Mouse (Mus musculus): ENCODE measurements at regions not wholly inside any gene's neighbourhood (a gene's known extent, or its start where the extent isn't known, plus 50 kb on each side); places are given as distances from the start of the nearest gene placed in this dataset.
"Not testable (repeated sequence)": the region's sequence is repeated elsewhere in the genome, so short reads cannot be mapped to it uniquely, and the experiment has no call there.

DNA sequence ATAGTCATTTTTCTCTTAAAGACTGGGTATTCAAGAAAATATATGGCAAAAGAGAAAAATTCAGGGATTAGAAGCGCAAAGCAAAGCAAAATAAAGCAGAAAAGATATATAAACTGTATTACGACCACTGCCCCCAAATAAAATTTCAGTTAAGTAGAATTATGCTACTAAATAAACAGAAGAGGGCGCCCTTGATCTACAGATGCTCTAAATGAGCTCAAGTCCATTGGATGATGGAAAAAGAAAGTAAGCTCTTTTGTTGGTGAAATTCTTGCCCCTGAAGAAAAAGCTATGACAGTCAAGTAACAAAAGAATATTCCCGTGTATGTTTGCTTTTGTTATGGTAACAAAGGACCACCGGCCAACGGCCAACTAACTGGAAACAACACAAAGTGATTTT lies 165.5 kb upstream of the Stk26 start:
- peak; percentile 5 to 48 for DNase-seq

- DNase-seq = peak; percentile 75 to 79
These were observed 182.8 kb upstream of the Stk26 start for GRCm38 (mm10) chrX:50657835-50658565.

- no peak for DNase-seq
These were observed 183.5 kb upstream of the Stk26 start for GRCm38 (mm10) chrX:50657180-50657834.

DNA sequence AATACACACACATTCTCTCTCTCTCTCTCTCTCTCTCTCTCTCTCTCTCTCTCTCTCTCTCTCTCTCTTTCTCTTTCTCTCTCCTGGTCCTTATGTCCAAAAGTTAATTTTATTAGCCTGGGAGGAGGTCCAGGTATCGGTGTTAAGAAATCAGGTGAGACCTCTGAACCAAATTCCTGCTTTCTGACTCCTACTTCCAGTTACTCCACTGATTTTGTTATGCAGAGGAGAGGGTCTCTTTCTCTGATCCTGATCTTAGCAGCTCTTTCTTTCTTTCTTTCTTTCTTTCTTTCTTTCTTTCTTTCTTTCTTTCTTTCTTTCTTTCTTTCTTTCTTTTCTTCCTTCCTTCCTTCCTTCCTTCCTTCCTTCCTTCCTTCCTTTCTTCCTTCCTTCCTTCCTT lies 185.5 kb upstream of the Stk26 start:
- DNase-seq = not testable (repeated sequence)

DNA sequence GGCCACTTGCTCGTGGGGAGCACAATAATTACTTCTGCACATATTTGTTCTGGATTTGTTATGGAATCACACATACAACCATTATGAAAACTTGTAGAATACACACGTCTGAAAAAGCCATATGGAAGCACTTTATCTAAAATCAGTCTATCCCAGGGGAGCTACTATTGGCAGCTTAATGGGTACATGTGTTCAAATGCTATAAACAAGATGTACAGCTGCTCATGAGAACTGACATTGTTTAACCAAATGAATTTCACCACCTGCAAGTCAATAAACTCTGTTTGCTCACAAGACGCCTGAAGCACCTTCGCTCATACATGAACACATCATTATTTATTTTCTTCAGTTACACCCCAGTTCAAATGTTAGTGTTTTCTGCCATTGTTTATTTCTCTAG lies 199.5 kb upstream of the Stk26 start:
- DNase-seq = no peak

- peak; percentile 31 to 50 for DNase-seq
These were observed 205.2 kb upstream of the Stk26 start for GRCm38 (mm10) chrX:50635634-50636033.

DNA sequence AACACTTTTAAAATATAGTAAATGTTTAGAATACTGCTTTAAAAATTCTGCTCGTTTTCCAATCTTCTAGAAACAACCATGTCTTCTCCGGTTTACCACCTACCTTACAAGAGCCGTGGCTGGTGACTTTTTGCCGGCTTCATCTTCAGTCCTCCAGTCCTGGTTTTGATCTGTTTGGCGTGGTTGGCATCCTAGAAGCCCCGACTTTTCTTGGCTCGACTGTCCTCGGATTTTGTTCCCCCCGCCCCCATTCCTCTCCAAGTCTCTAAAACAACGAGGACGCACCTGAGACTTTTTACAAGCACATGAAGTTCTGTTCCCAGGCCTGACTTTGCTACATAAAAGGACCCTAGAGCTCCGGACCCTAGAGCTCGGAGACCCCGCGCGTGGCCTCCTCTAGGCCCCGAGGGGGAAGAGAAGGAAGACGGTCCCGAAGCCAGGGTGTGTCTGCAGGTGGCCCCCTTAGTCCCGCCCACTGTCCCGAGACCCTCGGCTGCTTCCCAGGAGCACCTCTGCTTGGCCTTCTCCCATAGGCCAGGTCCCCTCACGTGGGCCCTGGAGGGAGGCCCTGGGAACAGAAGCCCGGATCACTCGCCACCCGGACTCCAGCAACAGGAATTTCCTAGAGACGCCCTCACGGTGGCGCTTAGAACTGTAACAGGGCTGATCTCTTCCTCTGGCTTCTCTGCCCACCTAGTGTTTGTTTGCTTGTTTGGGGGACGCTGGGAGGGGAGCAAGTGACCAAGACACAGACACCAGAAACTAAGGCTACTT lies 205.8 kb upstream of the Stk26 start:
- peak; percentile 85 to 90 for DNase-seq

DNA sequence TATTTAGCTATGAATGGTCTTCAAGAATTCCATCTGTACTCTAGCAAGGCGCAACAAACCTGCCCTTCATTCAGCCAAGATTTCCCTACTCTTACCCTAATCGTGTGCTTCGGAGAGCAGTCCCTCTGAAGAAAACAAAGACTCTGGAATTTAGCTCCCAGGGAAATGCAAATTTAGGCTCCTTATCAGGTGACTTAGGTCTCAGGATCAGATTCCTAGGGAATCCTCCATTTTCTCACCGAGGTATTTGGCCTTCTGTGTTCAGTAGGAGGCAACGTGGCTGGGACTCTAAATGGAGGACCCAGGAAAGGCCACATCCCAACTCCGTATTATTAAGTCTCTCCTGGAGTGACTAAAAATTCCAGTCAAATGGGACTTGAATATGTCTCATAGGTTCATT lies 204.2 kb upstream of the Olfr1324 start:
- no peak for DNase-seq

DNA sequence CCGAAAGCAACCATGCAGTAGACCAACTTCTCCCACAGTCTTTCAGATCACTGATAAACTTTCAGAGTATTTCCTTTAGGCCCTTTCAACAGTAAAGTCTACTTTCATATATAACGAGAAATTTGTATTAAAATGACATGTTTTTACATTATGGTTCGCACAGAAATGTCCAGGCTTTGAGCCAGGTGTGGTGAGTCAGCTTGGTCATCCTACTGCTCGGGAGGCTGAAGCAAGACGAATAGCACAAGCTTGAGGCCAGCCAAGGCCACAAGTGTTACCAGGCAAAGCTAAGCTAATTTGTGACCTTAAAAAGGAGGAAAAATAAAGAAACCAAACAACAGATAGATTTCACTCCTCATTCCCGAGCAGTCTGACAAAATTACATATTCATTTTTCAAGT lies 197.0 kb upstream of the Olfr1324 start:
- DNase-seq = no peak

DNA sequence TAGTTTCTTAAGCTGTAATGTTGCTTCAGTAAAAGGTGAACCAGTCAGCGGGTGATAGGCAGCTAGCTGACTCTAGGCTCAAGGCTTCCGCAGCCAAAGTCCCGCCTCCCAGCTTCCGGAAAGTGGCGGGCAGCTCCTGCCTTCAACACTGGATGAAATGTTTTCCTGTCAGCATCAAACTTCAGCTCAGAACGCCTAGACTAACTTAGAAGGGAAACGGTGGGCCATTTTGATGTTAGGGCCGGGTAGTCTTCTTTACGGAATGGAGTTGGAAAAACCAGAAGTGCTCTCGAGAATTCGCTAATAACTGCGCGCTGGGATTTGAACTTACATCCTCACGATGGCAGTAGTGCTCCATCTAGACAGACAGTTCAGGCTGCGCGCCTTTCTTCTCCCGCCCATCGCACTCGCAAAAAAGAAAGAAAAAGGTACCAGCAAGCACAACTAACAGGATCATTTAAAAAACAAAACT lies 194.7 kb upstream of the Olfr1324 start:
- DNase-seq = peak in 1 of 2 experiments; percentile 92

- DNase-seq = peak in 1 of 2 experiments; percentile 74
These were observed 192.6 kb upstream of the Olfr1324 start for GRCm38 (mm10) chrX:50620909-50621308.

DNA sequence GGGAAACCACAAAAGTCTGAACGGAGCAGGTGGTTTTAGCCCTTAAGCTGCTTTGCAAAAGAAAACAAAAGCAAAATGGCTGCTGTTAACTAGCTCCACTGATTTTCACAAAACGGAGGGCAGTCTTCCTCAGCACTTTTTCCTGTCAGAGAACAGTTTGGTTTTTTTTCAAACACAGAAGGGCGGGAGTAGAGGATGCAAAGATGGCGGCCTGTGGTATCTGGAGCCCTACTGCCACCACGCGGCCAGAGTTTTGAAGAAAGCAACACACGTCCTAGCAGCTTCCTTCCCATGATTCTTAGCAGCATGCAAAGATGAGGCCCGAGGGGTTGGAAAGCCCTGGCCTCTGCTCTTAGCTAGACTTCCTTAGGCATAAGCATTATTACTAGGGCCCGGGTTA lies 191.6 kb upstream of the Olfr1324 start:
- DNase-seq = peak in 1 of 2 experiments; percentile 91

DNA sequence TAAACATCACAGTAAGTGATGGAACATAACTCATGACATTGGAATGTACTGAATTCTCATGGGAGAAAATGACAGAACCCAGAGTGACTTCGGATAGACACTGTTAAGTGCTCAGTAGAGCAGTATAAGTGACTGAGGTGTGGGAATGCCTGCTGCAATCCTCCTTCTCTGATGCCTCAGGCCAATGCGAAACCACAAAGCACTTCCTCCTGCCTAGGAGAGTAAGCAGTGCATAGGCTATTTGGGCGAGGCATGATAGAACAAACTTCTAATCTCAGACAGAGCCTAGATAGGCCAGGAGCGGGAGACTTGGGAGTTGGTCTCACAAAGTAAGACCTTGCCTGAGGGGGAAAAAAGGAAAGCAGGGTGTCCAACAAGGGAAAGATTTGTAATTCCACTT lies 190.6 kb upstream of the Olfr1324 start:
- DNase-seq = no peak

DNA sequence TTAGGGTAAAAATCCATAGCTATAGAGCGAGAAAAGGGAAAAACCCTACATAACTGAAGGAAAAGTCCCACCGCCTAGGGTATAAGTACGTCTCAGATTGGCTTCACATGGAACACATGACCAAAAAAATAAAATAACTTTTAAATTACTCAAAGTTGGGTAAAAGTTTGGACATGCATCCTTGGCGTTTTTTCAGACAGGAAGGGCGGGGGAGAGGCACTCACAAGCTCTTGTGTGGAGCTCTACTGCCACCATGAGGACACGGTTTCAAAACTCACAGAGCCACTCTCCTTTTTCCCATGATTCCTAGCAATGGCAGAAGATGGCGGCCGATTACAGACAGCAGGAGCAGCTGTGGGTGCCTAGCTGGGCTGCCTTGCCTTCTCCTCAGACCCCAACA lies 188.6 kb upstream of the Olfr1324 start:
- peak in 1 of 2 experiments; percentile 92 for DNase-seq

DNA sequence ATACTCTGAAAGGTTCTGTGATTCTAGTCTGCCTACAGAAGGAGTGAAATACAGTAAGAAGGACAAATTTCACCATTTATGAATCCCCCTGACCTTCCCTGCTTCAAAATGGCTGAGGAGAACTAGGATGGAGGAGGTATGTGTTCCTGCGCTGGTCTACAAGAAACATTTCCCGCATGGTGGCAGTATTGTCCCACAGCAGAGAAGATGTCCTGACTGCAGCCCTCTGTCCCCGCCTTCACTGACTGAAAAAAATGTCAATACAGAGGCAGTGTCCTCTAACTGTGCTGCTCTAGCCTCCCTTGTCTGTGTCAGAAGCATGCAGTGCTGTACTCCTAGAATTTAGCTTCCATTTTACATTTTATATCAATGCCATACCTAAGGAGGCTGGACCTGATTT lies 186.6 kb upstream of the Olfr1324 start:
- DNase-seq = peak in 1 of 2 experiments; percentile 92

- peak in 1 of 2 experiments; percentile 85 for DNase-seq
These were observed 186.1 kb upstream of the Olfr1324 start for GRCm38 (mm10) chrX:50614367-50614766.

DNA sequence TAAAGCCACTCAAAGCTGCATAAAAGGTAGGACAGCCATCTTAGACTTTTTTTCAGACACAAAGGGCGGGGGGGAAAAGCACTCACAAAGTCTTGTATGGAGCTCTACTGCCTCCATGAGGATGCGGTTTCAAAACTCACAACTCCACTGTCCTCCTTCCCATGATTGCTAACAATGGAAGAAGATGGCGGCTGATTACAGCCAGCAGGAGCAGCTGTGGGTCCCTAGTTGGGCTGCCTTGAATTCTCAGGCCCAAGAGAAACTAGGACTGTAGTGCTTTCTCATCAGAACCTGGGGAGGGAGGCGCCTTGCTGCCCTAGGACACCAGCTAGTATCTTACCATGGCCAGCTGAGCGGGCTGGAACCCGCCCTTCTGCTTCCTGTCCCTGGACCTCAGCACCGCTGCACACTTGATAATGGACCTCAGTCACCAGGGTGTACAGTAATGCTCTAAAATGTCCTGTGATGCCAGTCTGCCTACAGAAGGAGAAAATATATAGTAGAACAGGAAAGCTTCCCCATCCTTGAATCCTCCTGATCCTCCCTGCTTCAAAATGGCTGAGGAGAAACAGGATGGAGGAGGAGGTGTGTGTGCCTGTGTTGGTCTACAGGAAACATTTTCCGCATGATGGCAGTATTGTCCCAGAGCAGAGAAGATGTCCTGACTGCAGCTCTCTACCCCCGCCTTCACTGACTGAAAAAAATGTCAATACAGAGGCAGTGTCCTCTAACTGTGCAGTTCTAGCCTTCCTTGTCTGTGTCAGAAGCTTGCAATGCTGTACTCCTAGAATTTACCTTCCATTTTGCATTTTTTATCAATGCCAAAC lies 183.7 kb upstream of the Olfr1324 start:
- peak in 1 of 2 experiments; percentile 94 for DNase-seq

DNA sequence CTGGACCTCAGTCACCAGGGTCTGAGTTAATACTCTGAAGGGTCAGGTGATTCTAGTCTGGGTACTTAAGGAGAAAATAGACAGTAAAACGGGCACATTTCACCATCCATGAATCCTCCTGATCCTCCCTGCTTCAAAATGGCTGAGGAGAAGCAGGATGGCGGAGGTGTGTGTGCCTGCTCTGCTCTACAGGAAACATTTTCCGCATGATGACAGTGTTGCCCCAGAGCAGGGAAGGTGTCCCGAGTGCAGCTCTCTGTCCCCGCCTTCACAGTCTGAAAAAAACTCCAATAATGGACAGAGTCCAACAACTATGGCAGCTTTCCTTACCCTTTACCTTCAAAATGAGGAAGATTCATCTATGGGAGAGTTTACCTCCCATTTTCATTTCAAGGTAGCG lies 179.8 kb upstream of the Olfr1324 start:
- DNase-seq = peak in 1 of 2 experiments; percentile 68

DNA sequence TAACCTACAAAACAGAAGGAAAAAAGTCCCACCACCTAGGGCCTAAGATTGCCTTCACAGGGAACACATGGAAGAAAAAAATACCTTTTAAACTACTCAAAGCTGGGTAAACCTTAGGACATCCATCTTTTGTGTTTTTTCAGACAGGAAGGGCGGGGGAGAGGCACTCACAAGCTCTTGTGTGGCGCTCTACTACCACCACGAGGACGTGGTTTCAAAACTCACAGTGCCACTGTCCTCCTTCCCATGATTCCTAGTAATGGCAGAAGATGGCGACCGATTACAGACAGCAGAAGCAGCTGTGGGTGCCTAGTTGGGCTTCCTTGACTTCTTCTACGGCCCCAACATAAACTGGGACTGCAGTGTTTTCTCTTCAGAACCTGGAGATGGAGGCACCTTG lies 179.3 kb upstream of the Olfr1324 start:
- DNase-seq = peak in 1 of 2 experiments; percentile 93

GRCm38 (mm10) chrX:50605517-50605916 lies 177.2 kb upstream of the Olfr1324 start:
- DNase-seq = peak in 1 of 2 experiments; percentile 90

- peak in 1 of 2 experiments; percentile 74 for DNase-seq
These were observed 176.7 kb upstream of the Olfr1324 start for GRCm38 (mm10) chrX:50604995-50605394.

DNA sequence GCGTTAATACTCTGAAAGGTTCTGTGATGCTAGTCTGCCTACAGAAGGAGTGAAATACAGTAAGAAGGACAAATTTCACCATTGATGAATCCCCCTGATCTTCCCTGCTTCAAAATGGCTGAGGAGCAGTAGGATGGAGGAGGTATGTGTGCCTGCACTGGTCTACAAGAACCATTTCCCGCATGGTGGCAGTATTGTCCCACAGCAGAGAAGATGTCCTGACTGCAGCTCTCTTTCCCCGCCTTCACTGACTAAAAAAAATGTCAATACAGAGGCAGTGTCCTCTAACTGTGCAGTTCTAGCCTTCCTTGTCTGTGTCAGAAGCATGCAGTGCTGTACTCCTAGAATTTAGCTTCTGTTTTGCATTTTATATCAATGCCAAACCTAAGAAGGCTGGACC lies 174.6 kb upstream of the Olfr1324 start:
- peak in 1 of 2 experiments; percentile 96 for DNase-seq

Measured in cerebellum, postnatal 10 days (tissue).